Mouse (Mus musculus) liver, embryonic 14.5 days (tissue): ENCODE results near the gene Il20rb.

ENCODE experiments used
- CTCF ChIP-seq: IDR thresholded peaks from 2 replicates; pipeline ENCODE4 v1.5.1; 2016; ENCODE audit warnings: antibody characterized with exemption, low read depth, control low read depth
- EP300 ChIP-seq: IDR thresholded peaks from 2 replicates; pipeline ENCODE4 v1.6.1; 2016; ENCODE audit warnings: antibody characterized with exemption, low read depth

- TF ChIP-seq CTCF (no peak), EP300 (no peak)
These were observed 13.7 kb downstream of the Il20rb start for GRCm38 (mm10) chr9:100472931-100473330.
